Mouse (Mus musculus) neural tube, embryonic 10.5 days (tissue): ENCODE results near the gene Cldn1.

Source experiments
- DNase-seq: peaks from one replicate; pipeline ENCODE4 v3.0.0-alpha.2; 2017; ENCODE audit warnings: low spot score; ENCODE audit errors: extremely low spot score

Cldn1 gene

GRCm38 (mm10) chr16:26371325-26372053 is at the start of gene Cldn1:
TSS of gene Cldn1 (minus strand) at chr16:26371841.
- DNase-seq: peak; percentile 94

- DNase-seq: no peak
Measured at GRCm38 (mm10) chr16:26418616-26419015, 47.0 kb upstream of the Cldn1 start.

DNA sequence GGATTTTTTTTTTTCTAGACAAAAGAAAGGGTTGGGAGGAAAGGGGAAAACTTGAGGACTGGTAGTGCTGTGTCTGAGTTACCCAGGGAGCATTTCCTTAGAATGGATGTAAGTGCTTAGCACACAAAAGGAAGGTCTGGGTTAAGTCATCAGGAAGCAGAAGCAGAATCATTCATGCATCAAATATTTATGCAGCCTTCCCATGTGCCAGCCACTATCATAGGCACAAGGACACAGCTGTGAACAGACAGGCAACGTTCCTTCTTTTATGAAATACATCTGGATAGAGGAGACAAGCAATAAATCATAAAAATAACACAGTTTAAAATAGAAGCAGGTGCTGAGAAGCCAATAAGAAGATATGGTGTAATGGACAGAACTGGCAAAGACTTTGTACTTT is 32.4 kb upstream of the Cldn1 start:
- no peak for DNase-seq

GRCm38 (mm10) chr16:26400971-26401370 is 29.3 kb upstream of the Cldn1 start:
- DNase-seq: no peak

DNA sequence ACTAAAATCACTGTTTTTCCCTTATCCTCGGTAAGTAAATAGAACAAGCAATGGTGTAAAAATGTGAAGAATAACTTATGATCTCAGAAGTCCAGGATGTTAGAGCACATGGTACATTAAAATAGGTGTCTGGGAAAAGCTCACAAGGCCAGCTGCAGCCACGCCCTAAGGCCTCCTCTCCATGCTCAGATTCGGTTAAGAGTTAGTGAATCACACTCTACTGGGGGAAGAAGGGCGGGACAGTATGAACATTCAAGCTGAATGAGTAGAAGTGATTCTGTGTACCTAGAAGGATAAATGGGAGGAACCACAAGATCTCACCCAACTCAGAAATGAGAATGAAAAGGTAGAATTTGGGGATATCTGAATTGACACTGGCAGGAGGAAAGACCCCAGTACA is 28.9 kb upstream of the Cldn1 start:
- no peak for DNase-seq

DNA sequence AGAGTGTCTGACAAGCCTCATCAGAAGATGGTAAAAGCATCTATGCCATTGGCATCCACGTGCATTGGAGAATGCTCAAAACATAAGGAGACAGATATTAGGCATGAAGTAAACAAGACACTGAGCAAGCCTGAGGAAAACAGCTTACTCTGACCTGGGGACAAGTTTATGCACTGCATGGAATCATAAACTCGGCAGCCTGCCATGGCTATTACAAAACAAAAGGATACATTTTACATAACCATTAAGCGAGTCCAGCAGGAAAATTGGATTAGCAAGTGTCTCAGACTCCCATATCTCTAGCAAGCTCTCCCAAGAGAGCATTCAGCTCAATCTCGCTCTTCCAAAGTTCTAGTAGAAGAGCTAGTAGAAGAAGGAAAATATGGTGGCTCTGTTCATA is 19.3 kb upstream of the Cldn1 start:
- DNase-seq: no peak

DNA sequence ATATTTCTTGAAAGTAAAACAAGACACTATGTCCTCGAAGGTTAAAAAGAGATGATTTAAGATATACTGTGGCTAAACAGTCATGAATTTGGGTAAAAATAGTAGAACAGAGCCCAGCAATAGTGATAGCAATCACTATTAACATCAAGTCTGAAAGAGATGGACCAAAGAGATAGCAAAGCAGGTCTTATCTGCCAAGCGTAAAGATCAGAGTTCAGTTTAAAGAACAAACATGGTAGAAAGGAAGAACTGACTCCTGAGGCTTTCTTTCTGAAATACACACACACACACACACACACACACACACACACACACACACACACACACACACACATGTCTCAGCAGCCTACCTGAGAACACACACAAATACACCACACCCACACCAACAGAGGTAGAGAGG is 14.5 kb upstream of the Cldn1 start:
- DNase-seq: no peak

GRCm38 (mm10) chr16:26384112-26384649 is 12.5 kb upstream of the Cldn1 start:
- DNase-seq: no peak

- DNase-seq: no peak
Measured at GRCm38 (mm10) chr16:26377170-26377569, 5.5 kb upstream of the Cldn1 start.

DNA sequence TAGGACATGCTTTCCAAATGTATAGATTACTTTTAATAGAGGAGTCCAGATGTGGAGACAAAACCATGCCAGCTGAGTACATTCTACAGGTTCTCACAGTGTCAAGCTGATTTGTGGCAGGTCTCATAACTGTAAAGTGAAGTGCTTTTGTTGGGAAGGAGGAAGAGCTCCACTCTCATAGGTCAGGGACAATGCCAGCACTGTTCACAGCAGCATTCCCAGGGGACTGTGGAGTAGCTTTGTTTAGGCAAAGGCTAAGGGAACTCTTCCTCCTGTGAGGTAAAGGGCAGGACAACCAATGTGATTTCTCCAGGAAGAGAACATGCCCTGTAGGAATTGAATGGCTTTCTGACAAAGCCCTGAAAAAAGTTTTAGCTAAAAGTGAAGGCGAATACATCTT is 1.5 kb downstream of the Cldn1 start:
- DNase-seq: no peak

GRCm38 (mm10) chr16:26369044-26369730 is 2.5 kb downstream of the Cldn1 start:
- DNase-seq: no peak

DNA sequence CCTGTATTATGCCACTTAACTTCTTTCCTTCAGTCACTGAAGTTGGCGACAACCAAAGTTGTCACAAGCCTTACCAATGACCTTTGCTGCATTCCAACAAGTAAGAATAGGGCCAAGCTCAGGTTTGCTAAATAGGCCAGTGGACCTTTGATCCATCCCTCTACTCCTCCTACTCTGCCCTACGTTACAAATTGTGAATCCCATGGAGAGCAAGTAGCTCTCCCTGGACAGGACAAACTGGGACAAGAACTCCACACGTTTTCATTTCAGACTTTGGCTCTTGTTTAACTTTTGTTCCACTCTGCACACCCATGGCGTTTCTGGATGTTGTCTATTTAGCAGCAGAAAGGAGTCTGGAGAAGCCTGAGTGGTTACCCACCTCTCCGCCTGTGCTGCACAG is 3.5 kb downstream of the Cldn1 start:
- DNase-seq: no peak

DNA sequence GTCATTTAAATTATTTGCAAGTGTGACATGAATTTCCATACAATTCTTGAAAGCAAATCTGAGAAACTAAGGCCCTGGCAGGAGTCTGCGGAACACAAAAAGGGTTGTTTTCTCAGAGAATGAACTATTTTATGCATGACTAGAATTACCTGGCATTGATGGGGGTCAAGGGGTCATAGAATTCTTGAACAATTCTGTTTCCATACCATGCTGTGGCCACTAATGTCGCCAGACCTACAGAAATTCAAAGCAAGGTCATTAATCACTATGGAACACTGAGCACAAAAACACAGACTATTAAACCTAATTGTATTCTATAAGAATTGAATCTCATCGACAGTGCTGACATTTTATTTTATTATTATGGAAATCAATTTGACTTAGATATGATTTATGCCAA is 10.9 kb downstream of the Cldn1 start:
- no peak for DNase-seq

- no peak for DNase-seq
Measured at GRCm38 (mm10) chr16:26359619-26360018, 12.0 kb downstream of the Cldn1 start.

GRCm38 (mm10) chr16:26358898-26359297 is 12.7 kb downstream of the Cldn1 start:
- DNase-seq: no peak

DNA sequence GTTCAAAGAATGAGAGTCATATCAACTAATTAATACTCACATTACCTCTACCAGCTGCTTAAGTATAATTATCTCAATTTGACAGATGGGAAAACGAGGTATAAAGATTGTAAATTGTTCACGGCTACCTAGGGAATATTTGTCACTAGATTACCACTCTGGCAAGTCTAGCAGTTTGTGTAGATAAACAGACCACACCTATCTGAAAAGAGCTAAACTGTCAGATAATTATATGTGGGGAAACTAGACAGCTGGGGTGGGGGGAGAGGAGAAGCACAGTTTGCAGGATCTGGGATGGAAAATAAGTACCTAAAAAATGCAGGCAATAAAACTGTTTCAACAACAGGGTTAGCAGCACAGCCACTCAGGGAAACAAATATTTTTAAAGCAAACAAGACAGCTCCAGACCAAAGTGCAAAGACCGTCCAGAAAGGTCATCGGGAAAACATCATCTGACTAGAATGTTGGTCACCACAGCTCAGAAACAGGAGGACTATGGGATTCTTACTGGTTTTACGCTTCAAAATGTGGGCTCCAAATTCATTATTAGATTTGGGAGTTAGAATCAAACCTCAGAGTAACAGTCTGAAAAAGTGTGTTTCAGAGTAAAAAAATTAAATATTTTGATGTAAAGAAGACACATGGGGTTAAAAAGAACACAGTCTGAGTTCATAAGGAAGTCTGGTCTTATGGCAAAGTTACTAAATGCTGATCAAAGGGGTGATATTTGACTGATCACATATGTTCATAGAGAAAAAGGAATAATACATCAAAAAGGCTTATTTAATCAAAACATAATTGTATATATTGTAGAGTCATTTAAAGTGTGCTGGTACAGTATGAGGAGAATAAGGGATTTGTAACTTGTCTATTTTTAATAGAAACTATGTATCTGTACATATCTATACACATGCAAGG is 13.5 kb downstream of the Cldn1 start:
- no peak for DNase-seq

GRCm38 (mm10) chr16:26355513-26355912 is 16.1 kb downstream of the Cldn1 start:
- DNase-seq: no peak

GRCm38 (mm10) chr16:26350786-26351185 is 20.9 kb downstream of the Cldn1 start:
- no peak for DNase-seq

DNA sequence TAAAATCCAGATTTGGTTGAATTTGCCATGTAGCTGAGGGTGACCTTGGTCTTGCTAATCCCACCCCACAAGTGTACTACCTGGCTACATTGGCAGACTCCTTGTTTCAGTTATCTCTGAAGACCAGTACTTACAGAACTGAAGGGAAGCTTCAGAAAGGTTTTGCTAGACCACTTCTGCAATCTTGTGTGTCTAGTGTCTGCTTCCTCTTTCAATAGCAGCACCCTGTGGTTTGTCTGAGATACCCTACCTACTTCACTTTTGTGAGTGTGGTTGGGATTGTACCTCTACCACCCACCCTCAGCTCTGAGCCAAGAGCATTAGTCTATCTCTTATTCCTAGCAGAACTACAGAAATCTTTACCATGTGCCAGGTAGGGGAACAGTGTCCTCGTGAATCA is 22.8 kb downstream of the Cldn1 start:
- no peak for DNase-seq

DNA sequence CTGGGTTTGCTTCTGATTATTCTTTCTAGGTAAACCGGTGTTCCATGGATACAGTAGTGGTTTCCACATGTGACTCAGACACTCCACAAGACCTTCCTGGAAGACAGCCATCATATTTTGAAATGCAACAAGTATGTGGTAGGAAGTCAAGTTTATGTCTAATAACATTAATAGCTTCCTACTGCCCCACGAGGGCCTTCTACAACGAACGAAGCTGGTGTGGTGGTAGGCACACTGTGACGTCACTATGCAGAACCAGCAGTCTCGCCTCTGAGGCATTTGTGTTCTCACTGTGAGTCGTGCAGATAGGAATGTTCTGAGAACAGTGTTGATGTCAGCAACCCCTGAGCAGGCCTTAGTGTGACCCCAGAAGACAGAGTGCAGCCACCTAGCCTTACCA is 55.4 kb downstream of the Cldn1 start:
- DNase-seq: no peak

GRCm38 (mm10) chr16:26314815-26315214 is 56.8 kb downstream of the Cldn1 start:
- DNase-seq: no peak

DNA sequence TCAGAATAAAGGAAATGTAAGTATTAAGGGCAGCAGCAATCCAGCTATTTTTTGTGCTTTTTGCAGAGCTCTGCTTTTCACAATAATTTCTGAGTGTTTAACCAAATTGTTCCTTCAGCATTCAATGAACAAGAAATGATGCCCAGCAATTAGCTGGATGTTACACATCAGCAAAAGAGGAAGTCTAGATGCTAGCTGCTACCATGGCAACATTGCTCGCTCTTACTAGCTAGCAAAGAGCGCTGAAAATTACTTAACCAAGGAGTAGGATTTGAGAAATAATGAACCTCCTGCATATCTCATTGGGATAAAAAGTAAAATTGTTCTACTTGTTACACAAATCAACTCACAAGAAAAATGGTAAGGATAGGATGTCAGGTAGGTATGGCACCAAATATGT is 62.2 kb downstream of the Cldn1 start:
- no peak for DNase-seq
